Mouse (Mus musculus) C2C12 (cell line): Measurements from ENCODE around the gene Gpr156. TPM values are rescaled to one million over a fixed set of nuclear protein-coding genes. Genes with fewer than 3 reads are reported as not detected.
"Not testable (repeated sequence)": the region's sequence is repeated elsewhere in the genome, so short reads cannot be mapped to it uniquely, and the experiment has no call there.

Source experiments
- H3K27me3 ChIP-seq: one replicate; pipeline ENCODE4 v1.6.1; 2011; ENCODE audit not compliant: control insufficient read depth, insufficient read depth, insufficient read length
- H3K36me3 ChIP-seq: one replicate; pipeline ENCODE4 v1.6.1; 2011; ENCODE audit not compliant: control insufficient read depth, insufficient read depth
- H3K4me3 ChIP-seq: one replicate; pipeline ENCODE4 v1.5.1; 2011; ENCODE audit warnings: mild to moderate bottlenecking, control low read depth; ENCODE audit not compliant: poor library complexity, insufficient read depth, severe bottlenecking
- H3K79me2 ChIP-seq: one replicate; pipeline ENCODE4 v1.6.1; 2011; ENCODE audit not compliant: control insufficient read depth, insufficient read depth
- H3K79me3 ChIP-seq: one replicate; pipeline ENCODE4 v1.6.1; 2011; ENCODE audit warnings: low read depth, control low read depth
- H3ac ChIP-seq: one replicate; pipeline ENCODE3; 2011; ENCODE audit warnings: low read depth; ENCODE audit not compliant: control insufficient read depth, insufficient read length
- CEBPB ChIP-seq: IDR thresholded peaks from one replicate; pipeline ENCODE4 v1.6.1; 2011; ENCODE audit warnings: low read depth, mild to moderate bottlenecking, control low read depth, moderate library complexity
- CTCF ChIP-seq: IDR thresholded peaks from one replicate; pipeline ENCODE4 v1.5.1; 2011; ENCODE audit not compliant: control insufficient read depth, insufficient read depth, insufficient read length
- FOSL1 ChIP-seq: IDR thresholded peaks from one replicate; pipeline ENCODE4 v1.8.0; 2011; ENCODE audit warnings: mild to moderate bottlenecking, low read length; ENCODE audit not compliant: poor library complexity, insufficient read depth, severe bottlenecking
- MAX ChIP-seq: IDR thresholded peaks from one replicate; pipeline ENCODE4 v1.6.1; 2011; ENCODE audit warnings: mild to moderate bottlenecking, control low read depth
- MYOD1 ChIP-seq: IDR thresholded peaks from one replicate; pipeline ENCODE4 v1.6.1; 2011; ENCODE audit warnings: low read depth; ENCODE audit not compliant: control insufficient read depth, insufficient read length
- MYOG ChIP-seq: IDR thresholded peaks from one replicate; pipeline ENCODE4 v1.6.1; 2011; ENCODE audit not compliant: control insufficient read depth, insufficient read length; ENCODE audit errors: extremely low read depth
- USF1 ChIP-seq: IDR thresholded peaks from one replicate; pipeline ENCODE4 v1.6.1; 2011; ENCODE audit warnings: low read depth, mild to moderate bottlenecking, control low read depth, moderate library complexity
- polyA plus RNA-seq: library from polyadenylated mRNA; unstranded; fragments of >200 nt; fragmentation: generic; extraction: Trizol; gene quantifications from one replicate; pipeline ENCODE4 v1.2.1, GENCODE M21; 2012; ENCODE audit warnings: missing spikeins

The Gpr156 gene
- polyA plus RNA-seq, 1 experiment = 0.02 TPM

DNA sequence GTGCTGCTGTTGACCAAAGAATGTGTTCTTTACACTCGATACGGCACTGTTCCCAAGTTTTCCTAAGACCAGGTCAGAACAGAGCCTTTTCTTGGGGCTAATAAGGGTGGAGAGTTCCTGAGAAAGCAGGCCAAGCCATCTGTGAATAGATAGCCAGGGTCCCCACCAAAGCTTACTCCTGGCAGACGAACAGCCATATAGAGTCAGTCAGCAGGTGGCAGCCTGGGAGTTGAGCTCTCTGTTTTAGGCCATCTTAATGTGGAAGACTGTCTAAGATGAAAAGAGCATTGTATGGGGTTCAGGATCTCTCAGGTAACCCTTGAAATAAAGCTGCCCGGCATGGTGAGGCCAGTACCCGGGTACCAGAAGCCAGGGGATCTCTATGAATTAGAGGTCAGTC lies 116.8 kb downstream of the Gpr156 start:
- Histone ChIP-seq H3K27me3 (no peaks in the 10 kb centered on the region), H3K4me3 (no peak overlapping the region), H3K79me2 (no peaks in the 10 kb centered on the region), H3K36me3 (no peaks in the 10 kb centered on the region), H3K79me3 (no peaks in the 10 kb centered on the region), H3ac (no peak overlapping the region)
- no peak for TF ChIP-seq MYOG
- no peak for TF ChIP-seq CTCF
- TF ChIP-seq USF1 = no peak
- TF ChIP-seq MYOD1 = no peak

DNA sequence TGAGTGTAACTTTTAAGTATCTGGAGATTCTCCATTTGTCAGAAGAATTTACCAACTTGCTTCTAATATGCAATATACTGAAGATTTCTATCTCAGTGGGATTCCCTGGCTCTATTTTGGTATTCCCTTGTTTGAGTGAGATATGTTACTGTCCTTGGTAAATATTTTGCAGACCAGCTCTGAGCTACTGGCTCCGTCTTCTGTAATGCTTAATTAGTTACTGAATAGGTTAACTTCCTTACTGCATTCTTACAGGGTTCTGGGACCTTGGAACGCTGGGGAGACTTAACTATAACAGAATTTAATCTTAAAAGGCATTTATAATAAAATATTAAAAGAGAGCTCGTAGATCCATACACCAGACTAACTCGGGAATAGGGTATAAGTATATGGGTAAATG lies 121.8 kb downstream of the Gpr156 start:
- H3K36me3 ChIP-seq, H3K4me3 ChIP-seq, H3K27me3 ChIP-seq, H3K79me3 ChIP-seq, H3K79me2 ChIP-seq, H3ac ChIP-seq: not testable (repeated sequence)

DNA sequence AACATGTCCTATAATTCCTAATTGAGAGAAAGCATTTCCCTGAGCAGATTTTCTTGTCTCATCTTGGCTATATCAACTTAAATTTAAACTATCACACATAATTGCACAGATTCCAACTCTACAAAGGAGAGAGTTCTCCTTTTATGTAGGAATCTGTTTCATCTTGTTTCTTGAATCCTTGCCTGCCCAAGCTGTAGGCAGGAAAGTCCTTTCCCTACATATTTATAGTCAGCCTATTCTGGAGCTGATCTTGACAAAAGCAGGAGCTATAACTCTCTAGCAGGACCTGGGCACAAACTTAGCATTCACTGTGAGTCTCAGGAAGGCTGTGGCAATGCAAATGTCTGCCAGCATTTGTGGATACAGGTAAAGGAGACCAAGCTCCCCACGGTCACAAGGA lies 125.9 kb downstream of the Gpr156 start:
- H3K79me3 ChIP-seq = no peaks in the 10 kb centered on the region
- no peak for TF ChIP-seq USF1
- no peak for TF ChIP-seq MYOD1
- TF ChIP-seq CTCF = no peak
- TF ChIP-seq MYOG = no peak
- TF ChIP-seq MAX = no peak
- no peak for TF ChIP-seq FOSL1
- no peak for TF ChIP-seq CEBPB

DNA sequence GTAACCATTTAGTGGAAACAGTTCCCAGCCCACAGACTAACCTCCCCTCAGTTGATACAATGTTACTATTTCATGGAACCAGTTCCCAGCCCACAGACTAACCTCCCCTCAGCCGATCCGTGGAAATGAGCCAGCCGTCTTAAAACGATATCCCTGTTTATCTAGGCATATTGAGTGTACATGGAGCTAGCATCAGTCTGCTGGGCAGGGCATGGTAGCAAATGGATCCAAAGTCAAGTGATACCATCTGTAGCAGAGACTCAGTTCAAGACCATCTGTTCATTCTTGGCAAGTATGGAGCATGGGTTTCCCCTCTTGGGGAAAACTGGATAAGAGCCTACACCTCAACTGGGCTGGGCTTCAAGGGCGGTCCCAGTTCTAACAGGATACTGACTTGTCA lies 128.3 kb downstream of the Gpr156 start:
- no peaks in the 10 kb centered on the region for H3K27me3 ChIP-seq
- no peaks in the 10 kb centered on the region for H3K36me3 ChIP-seq
- H3K79me2 ChIP-seq = no peaks in the 10 kb centered on the region
- H3K79me3 ChIP-seq = no peaks in the 10 kb centered on the region
- H3K4me3 ChIP-seq = no peak overlapping the region
- TF ChIP-seq CTCF (no peak), MAX (no peak), CEBPB (no peak), MYOG (no peak), MYOD1 (no peak), FOSL1 (no peak), USF1 (no peak)
- H3ac ChIP-seq = no peak overlapping the region

More for the DNA sequence above, 125.9 kb downstream of the Gpr156 start:
- no peaks in the 10 kb centered on the region for H3K79me2 ChIP-seq
- no peak overlapping the region for H3ac ChIP-seq
- no peak overlapping the region for H3K4me3 ChIP-seq
- no peaks in the 10 kb centered on the region for H3K27me3 ChIP-seq
- H3K36me3 ChIP-seq = no peaks in the 10 kb centered on the region

DNA sequence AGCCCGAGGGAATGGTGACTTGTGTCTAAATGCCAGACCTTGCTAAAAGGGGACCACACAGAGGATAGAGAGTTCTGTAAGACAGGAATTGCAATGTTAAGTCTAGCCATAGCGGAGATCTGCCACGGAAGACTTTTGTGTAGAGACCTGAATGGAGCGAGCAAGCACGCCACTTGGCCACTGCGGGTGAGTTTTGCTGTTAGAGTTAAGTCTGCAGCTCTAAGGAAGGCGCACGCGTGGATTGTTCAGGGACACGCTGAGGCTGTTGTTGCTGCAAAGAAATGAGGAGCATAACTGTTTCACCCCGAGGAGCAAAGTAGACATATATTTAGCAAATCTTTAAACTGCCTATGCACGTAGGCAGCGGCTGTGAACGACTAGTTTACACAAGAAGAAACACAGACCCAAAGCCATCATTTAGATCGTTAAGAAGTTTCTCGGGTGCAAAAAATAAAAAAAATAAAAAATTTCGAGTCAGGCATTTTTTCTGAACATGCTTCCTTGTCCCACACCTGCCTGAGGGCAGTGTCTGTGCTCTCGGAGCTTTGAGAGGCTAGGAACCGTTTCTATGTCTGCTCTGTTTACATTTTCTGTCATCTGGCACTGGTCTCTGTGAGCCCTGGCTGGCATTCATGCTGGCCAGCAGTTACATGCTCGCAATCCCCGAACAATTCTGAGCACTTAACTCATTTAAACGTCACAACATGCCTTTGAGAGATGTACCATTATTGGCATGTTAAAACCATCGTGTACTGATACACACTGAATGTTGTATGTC lies 131.7 kb downstream of the Gpr156 start:
- Histone ChIP-seq H3K27me3 (no peaks in the 10 kb centered on the region), H3K36me3 (no peaks in the 10 kb centered on the region), H3ac (no peak overlapping the region), H3K79me2 (no peaks in the 10 kb centered on the region), H3K4me3 (no peak overlapping the region), H3K79me3 (no peaks in the 10 kb centered on the region)
- TF ChIP-seq FOSL1 (no peak), USF1 (no peak), CEBPB (no peak), CTCF (no peak), MYOD1 (no peak), MAX (no peak), MYOG (no peak)

Other genes starting within 250 kb of the Gpr156 start
- gene Fstl1, start 139.6 kb upstream of the Gpr156 start, polyA plus RNA-seq = 153 TPM
- 0.04 TPM for gene Gm36028, start 55.4 kb upstream of the Gpr156 start, polyA plus RNA-seq
- gene Lrrc58, start 48.1 kb upstream of the Gpr156 start, polyA plus RNA-seq = 10.3 TPM
- 12.3 TPM for gene Gsk3b, start 172.5 kb downstream of the Gpr156 start, polyA plus RNA-seq